Mouse (Mus musculus): Measurements from ENCODE around the gene Wdr81. TPM values are rescaled to one million over a fixed set of nuclear protein-coding genes. Genes with fewer than 3 reads are reported as not detected.

Gene Wdr81
- polyA plus RNA-seq, 1 experiment from 2014 or later = 21.8 TPM

DNA sequence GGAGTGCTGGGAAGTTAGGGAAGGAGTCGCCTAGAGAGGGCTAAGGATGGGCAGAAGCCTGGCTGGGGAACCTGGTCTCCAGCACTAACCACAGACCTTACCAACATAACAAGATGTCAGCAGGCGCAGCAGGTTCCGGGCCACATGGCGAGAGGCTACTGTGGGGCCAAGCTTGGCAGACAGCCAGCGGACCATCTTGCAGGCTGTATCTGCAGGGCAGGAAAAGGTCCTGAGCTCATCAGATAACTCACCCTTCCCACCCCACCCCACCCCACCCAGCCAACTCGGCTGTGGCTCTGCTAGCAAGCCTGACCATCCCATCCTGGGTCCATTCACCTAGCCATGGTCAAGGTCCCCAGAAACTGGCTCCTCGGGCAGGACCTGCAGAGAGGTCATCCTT lies 4.8 kb downstream of the Wdr81 start:
- peak overlapping the region; percentile 62 for H3K4me2 ChIP-seq
- H3K27me3 ChIP-seq (replicated peaks; ENCODE audit: control insufficient read depth, insufficient read depth, low read length) = no peaks in the 10 kb centered on the region
- 42% methylated on average over 7 of the region's 7 CpGs for WGBS
- H3K27ac ChIP-seq (ENCODE audit: low read depth, low read length) = peak overlapping the region; percentile 96
- DNase-seq (ENCODE audit: low spot score) (no peak), ATAC-seq (replicated peaks; ENCODE audit: low FRiP score) (peak; percentile 71)
- peaks cover 20% of the 10 kb centered on the region for H3K36me3 ChIP-seq (ENCODE audit: control insufficient read depth, insufficient read depth, low read length)
- H3K4me1 ChIP-seq (replicated peaks; ENCODE audit: control insufficient read depth, insufficient read depth, low read length) = peaks cover 49% of the 10 kb centered on the region
- no peaks in the 10 kb centered on the region for H3K9me3 ChIP-seq (ENCODE audit: control insufficient read depth, low read length)
- peak overlapping the region; percentile 68 for H3K9ac ChIP-seq (ENCODE audit: low read depth, low read length)
- peak overlapping the region; percentile 26 for H3K4me3 ChIP-seq (ENCODE audit: low read depth, low read length)

- Histone ChIP-seq H3K4me1 (replicated peaks; ENCODE audit: control insufficient read depth, insufficient read depth, low read length) (peaks cover 41% of the 10 kb centered on the region), H3K4me2 (peak overlapping the region; percentile 62), H3K27me3 (replicated peaks; ENCODE audit: control insufficient read depth, insufficient read depth, low read length) (no peaks in the 10 kb centered on the region), H3K9ac (ENCODE audit: low read depth, low read length) (peak overlapping the region; percentile 68), H3K27ac (ENCODE audit: low read depth, low read length) (peak overlapping the region; percentile 96), H3K9me3 (ENCODE audit: control insufficient read depth, low read length) (no peaks in the 10 kb centered on the region), H3K4me3 (ENCODE audit: low read depth, low read length) (peak overlapping the region; percentile 26), H3K36me3 (ENCODE audit: control insufficient read depth, insufficient read depth, low read length) (peaks cover 20% of the 10 kb centered on the region)
- DNase-seq (ENCODE audit: low spot score) (no peak), ATAC-seq (replicated peaks; ENCODE audit: low FRiP score) (0 out of 2 replicates have a peak, but pooled peaks have one; percentile 7)
- WGBS = 69% methylated on average over 3 of the region's 3 CpGs
These were observed 5.9 kb downstream of the Wdr81 start for GRCm38 (mm10) chr11:75448575-75448974.

- peak overlapping the region; percentile 75 for H3K27ac ChIP-seq (ENCODE audit: low read depth, low read length)
- DNase-seq (ENCODE audit: low spot score) (no peak), ATAC-seq (replicated peaks; ENCODE audit: low FRiP score) (peak; percentile 61)
These were observed 10.8 kb downstream of the Wdr81 start for GRCm38 (mm10) chr11:75443711-75444110.

GRCm38 (mm10) chr11:75441601-75442000 lies 12.9 kb downstream of the Wdr81 start:
- 0 out of 2 replicates have a peak, but pooled peaks cover 2% of the 10 kb centered on the region for H3K4me1 ChIP-seq (replicated peaks; ENCODE audit: control insufficient read depth, insufficient read depth, low read length)
- H3K9me3 ChIP-seq (ENCODE audit: control insufficient read depth, low read length) = no peaks in the 10 kb centered on the region
- 94% methylated on average over 16 of the region's 16 CpGs for WGBS
- peaks cover 8% of the 10 kb centered on the region for H3K36me3 ChIP-seq (ENCODE audit: control insufficient read depth, insufficient read depth, low read length)
- no peak for ATAC-seq (replicated peaks; ENCODE audit: low FRiP score)
- H3K27me3 ChIP-seq (replicated peaks; ENCODE audit: control insufficient read depth, insufficient read depth, low read length) = no peaks in the 10 kb centered on the region
- no peak overlapping the region for H3K4me2 ChIP-seq
- no peak overlapping the region for H3K27ac ChIP-seq (ENCODE audit: low read depth, low read length)
- H3K4me3 ChIP-seq (ENCODE audit: low read depth, low read length) = no peak overlapping the region
- no peak for DNase-seq (ENCODE audit: low spot score)
- no peak overlapping the region for H3K9ac ChIP-seq (ENCODE audit: low read depth, low read length)

More at GRCm38 (mm10) chr11:75443711-75444110, 10.8 kb downstream of the Wdr81 start:
- 66% methylated on average over 8 of the region's 8 CpGs for WGBS
- Histone ChIP-seq H3K27me3 (replicated peaks; ENCODE audit: control insufficient read depth, insufficient read depth, low read length) (no peaks in the 10 kb centered on the region), H3K4me2 (no peak overlapping the region), H3K9me3 (ENCODE audit: control insufficient read depth, low read length) (no peaks in the 10 kb centered on the region), H3K4me3 (ENCODE audit: low read depth, low read length) (no peak overlapping the region), H3K9ac (ENCODE audit: low read depth, low read length) (peak overlapping the region; percentile 31; the same call in 1 of the 2 replicates), H3K36me3 (ENCODE audit: control insufficient read depth, insufficient read depth, low read length) (peaks cover 21% of the 10 kb centered on the region), H3K4me1 (replicated peaks; ENCODE audit: control insufficient read depth, insufficient read depth, low read length) (peaks cover 9% of the 10 kb centered on the region)

- H3K4me3 ChIP-seq (ENCODE audit: low read depth, low read length) = no peak overlapping the region
- no peak for ATAC-seq (replicated peaks; ENCODE audit: low FRiP score)
- 0 out of 2 replicates have a peak, but pooled peaks cover 2% of the 10 kb centered on the region for H3K4me1 ChIP-seq (replicated peaks; ENCODE audit: control insufficient read depth, insufficient read depth, low read length)
- H3K4me2 ChIP-seq = no peak overlapping the region
- H3K9me3 ChIP-seq (ENCODE audit: control insufficient read depth, low read length) = no peaks in the 10 kb centered on the region
- H3K36me3 ChIP-seq (ENCODE audit: control insufficient read depth, insufficient read depth, low read length) = peaks cover 9% of the 10 kb centered on the region
- no peaks in the 10 kb centered on the region for H3K27me3 ChIP-seq (replicated peaks; ENCODE audit: control insufficient read depth, insufficient read depth, low read length)
- H3K9ac ChIP-seq (ENCODE audit: low read depth, low read length) = no peak overlapping the region
- DNase-seq (ENCODE audit: low spot score) = no peak
- 76% methylated on average over 7 of the region's 7 CpGs for WGBS
- H3K27ac ChIP-seq (ENCODE audit: low read depth, low read length) = 0 out of 2 replicates have a peak overlapping the region, but pooled peaks have one; percentile 14
These were observed 13.5 kb downstream of the Wdr81 start for GRCm38 (mm10) chr11:75441034-75441433.

GRCm38 (mm10) chr11:75439951-75440350 lies 14.6 kb downstream of the Wdr81 start:
- H3K9ac ChIP-seq (ENCODE audit: low read depth, low read length) = no peak overlapping the region
- 0 out of 2 replicates have a peak, but pooled peaks cover 2% of the 10 kb centered on the region for H3K4me1 ChIP-seq (replicated peaks; ENCODE audit: control insufficient read depth, insufficient read depth, low read length)
- WGBS = 64% methylated on average over 3 of the region's 3 CpGs
- H3K4me2 ChIP-seq = no peak overlapping the region
- ATAC-seq (replicated peaks; ENCODE audit: low FRiP score) (no peak), DNase-seq (ENCODE audit: low spot score) (no peak)
- no peak overlapping the region for H3K4me3 ChIP-seq (ENCODE audit: low read depth, low read length)
- H3K36me3 ChIP-seq (ENCODE audit: control insufficient read depth, insufficient read depth, low read length) = peaks cover 15% of the 10 kb centered on the region
- no peaks in the 10 kb centered on the region for H3K9me3 ChIP-seq (ENCODE audit: control insufficient read depth, low read length)
- H3K27me3 ChIP-seq (replicated peaks; ENCODE audit: control insufficient read depth, insufficient read depth, low read length) = no peaks in the 10 kb centered on the region
- H3K27ac ChIP-seq (ENCODE audit: low read depth, low read length) = no peak overlapping the region; the same call in 1 of the 2 replicates

DNA sequence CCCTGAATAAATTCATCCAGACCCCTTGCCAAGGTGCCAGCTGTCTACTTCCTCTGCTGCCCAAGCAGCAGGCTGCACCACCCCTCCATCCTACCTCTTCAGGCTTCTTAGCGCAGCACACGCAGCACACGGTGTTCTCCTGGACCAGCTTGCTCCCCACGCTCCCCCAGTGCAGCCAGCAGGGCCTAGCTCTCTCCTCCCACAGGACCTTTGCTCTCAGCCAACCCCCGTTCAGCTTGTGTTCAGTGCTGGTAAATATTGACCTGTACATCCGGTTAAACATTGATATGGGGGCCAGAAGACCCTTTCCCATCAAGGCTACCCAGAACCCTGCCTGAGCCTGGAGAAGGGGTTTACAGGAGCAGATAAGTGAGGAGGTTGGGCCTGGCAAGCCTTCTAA lies 15.2 kb downstream of the Wdr81 start, which contains the start of gene Serpinf2:
Gene Serpinf2, minus strand, starts transcription at position 229 of the 400 bp plus-strand sequence.
- Histone ChIP-seq H3K9ac (ENCODE audit: low read depth, low read length) (peak within 1 kb of the TSS; percentile 55), H3K4me2 (peak within 1 kb of the TSS; percentile 50), H3K9me3 (ENCODE audit: control insufficient read depth, low read length) (peaks cover 2% of the 10 kb centered on the region), H3K4me3 (ENCODE audit: low read depth, low read length) (peak within 1 kb of the TSS; percentile 44), H3K36me3 (ENCODE audit: control insufficient read depth, insufficient read depth, low read length) (peaks cover 19% of the 10 kb centered on the region), H3K27me3 (replicated peaks; ENCODE audit: control insufficient read depth, insufficient read depth, low read length) (no peaks in the 10 kb centered on the region), H3K27ac (ENCODE audit: low read depth, low read length) (peak within 1 kb of the TSS; percentile 42), H3K4me1 (replicated peaks; ENCODE audit: control insufficient read depth, insufficient read depth, low read length) (0 out of 2 replicates have a peak, but pooled peaks cover 2% of the 10 kb centered on the region)
- ATAC-seq (replicated peaks; ENCODE audit: low FRiP score) (peak; percentile 51), DNase-seq (ENCODE audit: low spot score) (no peak)
- WGBS = 66% methylated on average over 6 of the region's 6 CpGs

- WGBS = 75% methylated on average over 3 of the region's 3 CpGs
- Histone ChIP-seq H3K4me2 (peak overlapping the region; percentile 50), H3K27ac (ENCODE audit: low read depth, low read length) (peak overlapping the region; percentile 42), H3K4me1 (replicated peaks; ENCODE audit: control insufficient read depth, insufficient read depth, low read length) (0 out of 2 replicates have a peak, but pooled peaks cover 2% of the 10 kb centered on the region), H3K9me3 (ENCODE audit: control insufficient read depth, low read length) (peaks cover 4% of the 10 kb centered on the region), H3K4me3 (ENCODE audit: low read depth, low read length) (peak overlapping the region; percentile 44), H3K27me3 (replicated peaks; ENCODE audit: control insufficient read depth, insufficient read depth, low read length) (no peaks in the 10 kb centered on the region), H3K36me3 (ENCODE audit: control insufficient read depth, insufficient read depth, low read length) (peaks cover 22% of the 10 kb centered on the region), H3K9ac (ENCODE audit: low read depth, low read length) (peak overlapping the region; percentile 55)
- no peak for ATAC-seq (replicated peaks; ENCODE audit: low FRiP score)
- DNase-seq (ENCODE audit: low spot score) = no peak
These were observed 15.7 kb downstream of the Wdr81 start for GRCm38 (mm10) chr11:75438804-75439203.

- H3K27ac ChIP-seq (ENCODE audit: low read depth, low read length) = no peak overlapping the region
- peak overlapping the region; percentile 55 for H3K9ac ChIP-seq (ENCODE audit: low read depth, low read length)
- 0 out of 2 replicates have a peak, but pooled peaks cover 2% of the 10 kb centered on the region for H3K4me1 ChIP-seq (replicated peaks; ENCODE audit: control insufficient read depth, insufficient read depth, low read length)
- no peaks in the 10 kb centered on the region for H3K27me3 ChIP-seq (replicated peaks; ENCODE audit: control insufficient read depth, insufficient read depth, low read length)
- WGBS = 68% methylated on average over 13 of the region's 13 CpGs
- H3K4me2 ChIP-seq = peak overlapping the region; percentile 50
- H3K4me3 ChIP-seq (ENCODE audit: low read depth, low read length) = peak overlapping the region; percentile 44
- H3K36me3 ChIP-seq (ENCODE audit: control insufficient read depth, insufficient read depth, low read length) = peaks cover 22% of the 10 kb centered on the region
- no peak for ATAC-seq (replicated peaks; ENCODE audit: low FRiP score)
- DNase-seq (ENCODE audit: low spot score) = no peak
- peaks cover 4% of the 10 kb centered on the region for H3K9me3 ChIP-seq (ENCODE audit: control insufficient read depth, low read length)
These were observed 16.3 kb downstream of the Wdr81 start for GRCm38 (mm10) chr11:75438194-75438593.
